Mouse (Mus musculus) testis, adult 2 months (tissue): Measurements from ENCODE around the gene Apoa1. TPM values are rescaled to one million over a fixed set of nuclear protein-coding genes. Genes with fewer than 3 reads are reported as not detected.

ENCODE experiments used
- H3K27ac ChIP-seq: fragments of 200-500 bp; 2 replicates; pipeline ENCODE4 v1.5.1; 2012; ENCODE audit warnings: low read depth, low read length; ENCODE audit not compliant: control insufficient read depth, insufficient read depth
- H3K27me3 ChIP-seq: fragments of 200-500 bp; 2 replicates; pipeline ENCODE4 v1.6.1; 2012; ENCODE audit warnings: mild to moderate bottlenecking, low read length, moderate library complexity; ENCODE audit not compliant: control insufficient read depth, insufficient read depth
- H3K36me3 ChIP-seq: fragments of 200-500 bp; 2 replicates; pipeline ENCODE4 v1.6.1; 2012; ENCODE audit warnings: mild to moderate bottlenecking, low read length; ENCODE audit not compliant: control insufficient read depth, insufficient read depth
- H3K4me1 ChIP-seq: fragments of 200-500 bp; 2 replicates; pipeline ENCODE4 v1.6.1; 2012; ENCODE audit warnings: low read length; ENCODE audit not compliant: control insufficient read depth, insufficient read depth
- H3K4me3 ChIP-seq: fragments of 200-500 bp; 2 replicates; pipeline ENCODE4 v1.5.1; 2012; ENCODE audit warnings: low read depth, mild to moderate bottlenecking, low read length, moderate library complexity, mixed read lengths; ENCODE audit not compliant: control insufficient read depth
- CTCF ChIP-seq: fragments of 200-500 bp; IDR thresholded peaks from 2 replicates; pipeline ENCODE4 v1.5.1; 2012; ENCODE audit warnings: low read depth, mild to moderate bottlenecking, inconsistent platforms, low read length, moderate library complexity; ENCODE audit not compliant: control insufficient read depth, insufficient read depth, insufficient replicate concordance
- POLR2A ChIP-seq: fragments of 200-500 bp; IDR thresholded peaks from 2 replicates; pipeline ENCODE4 v1.6.1; 2012; ENCODE audit warnings: low read depth, mild to moderate bottlenecking, inconsistent platforms, low read length, moderate library complexity; ENCODE audit not compliant: control insufficient read depth
- polyA plus RNA-seq: library from polyadenylated mRNA; depleted of rRNA; stranded (reverse); fragments of >200 nt; gene quantifications from 2 replicates; pipeline ENCODE4 v1.2.3, GENCODE M21; 2012; rRNA removed

The Apoa1 gene
- polyA plus RNA-seq, 1 experiment = 0.37 TPM

DNA sequence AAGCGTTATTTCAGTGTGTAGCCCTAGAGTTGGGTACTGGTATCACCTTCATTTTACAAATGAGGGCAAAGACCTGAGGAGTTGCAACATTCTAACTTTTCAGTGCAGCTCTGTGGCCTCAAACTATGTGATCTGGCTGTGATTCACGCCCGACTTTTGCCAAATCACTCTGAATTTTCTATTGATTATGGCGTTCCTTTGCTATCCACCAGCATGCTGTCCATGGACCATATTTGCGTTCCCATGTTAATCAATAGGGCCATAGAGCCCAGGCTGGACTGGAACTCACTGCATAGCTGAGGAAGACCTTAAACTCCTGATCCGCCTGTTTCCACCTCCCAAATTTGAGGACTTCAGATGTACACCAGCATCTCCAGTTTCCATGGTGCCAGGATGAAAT lies 30.7 kb downstream of the Apoa1 start:
- H3K36me3 ChIP-seq = no peaks in the 10 kb centered on the region
- no peak overlapping the region for H3K4me3 ChIP-seq
- TF ChIP-seq CTCF = no peak
- TF ChIP-seq POLR2A = no peak
- H3K27ac ChIP-seq = no peak overlapping the region
- H3K4me1 ChIP-seq = no peaks in the 10 kb centered on the region
- no peaks in the 10 kb centered on the region for H3K27me3 ChIP-seq

DNA sequence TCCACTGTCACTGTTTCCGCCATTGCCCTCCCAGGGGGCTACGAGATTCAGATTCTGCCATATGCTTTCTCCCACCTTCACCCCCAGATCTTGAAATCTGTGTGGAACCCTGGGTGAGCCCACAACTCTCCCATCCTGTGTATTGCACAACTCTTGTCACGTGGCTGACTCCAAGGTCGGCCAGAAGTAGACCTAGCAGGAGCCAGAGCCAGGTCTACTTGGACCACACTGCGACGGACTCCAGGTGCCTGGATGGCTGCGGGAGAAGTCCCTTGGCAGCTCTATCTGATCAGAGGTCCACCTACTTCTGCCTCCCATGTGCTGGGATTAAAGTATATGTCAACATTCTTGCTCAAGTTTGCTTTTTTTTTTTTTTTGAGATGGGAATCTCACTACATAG lies 32.8 kb downstream of the Apoa1 start:
- Histone ChIP-seq H3K27ac (no peak overlapping the region), H3K4me3 (no peak overlapping the region), H3K4me1 (no peaks in the 10 kb centered on the region), H3K36me3 (no peaks in the 10 kb centered on the region), H3K27me3 (no peaks in the 10 kb centered on the region)
- TF ChIP-seq CTCF = no peak

DNA sequence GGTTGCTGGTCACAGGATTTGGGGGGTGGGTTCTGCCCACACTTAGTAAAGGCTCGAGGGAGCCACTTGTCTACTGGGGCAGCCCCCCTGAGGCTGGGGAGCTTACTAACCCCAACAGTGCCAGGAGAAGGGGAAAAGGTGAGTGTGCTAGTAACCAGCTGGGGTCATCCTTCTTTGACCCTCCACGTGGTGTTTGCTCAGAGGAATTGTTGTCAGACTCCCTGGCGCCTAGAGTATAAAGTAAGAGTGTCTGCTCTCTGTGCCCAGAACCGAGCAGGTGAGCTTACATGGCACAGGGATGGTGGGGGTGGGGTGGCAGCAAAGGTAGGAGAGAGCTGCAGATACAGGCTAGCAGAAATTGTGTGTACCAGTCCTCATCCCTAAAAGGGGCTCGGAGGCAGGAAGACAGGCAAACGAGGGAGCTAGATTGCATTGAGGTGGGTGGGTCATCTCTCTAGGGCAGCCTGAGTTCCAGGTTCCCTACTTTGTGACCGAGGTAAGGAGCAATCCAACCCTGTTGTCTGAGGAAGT lies 40.0 kb downstream of the Apoa1 start, which contains the start of gene Apoa5:
Gene Apoa5 (plus strand): TSS at position 291 of the 531 bp plus-strand sequence.
- no peak within 1 kb of the TSS for H3K27ac ChIP-seq
- H3K36me3 ChIP-seq = no peaks in the 10 kb centered on the region
- peaks cover 2% of the 10 kb centered on the region; the same call in 1 of the 2 replicates for H3K4me1 ChIP-seq
- TF ChIP-seq CTCF (no peak), POLR2A (no peak)
- H3K27me3 ChIP-seq = no peaks in the 10 kb centered on the region
- H3K4me3 ChIP-seq = no peak within 1 kb of the TSS

DNA sequence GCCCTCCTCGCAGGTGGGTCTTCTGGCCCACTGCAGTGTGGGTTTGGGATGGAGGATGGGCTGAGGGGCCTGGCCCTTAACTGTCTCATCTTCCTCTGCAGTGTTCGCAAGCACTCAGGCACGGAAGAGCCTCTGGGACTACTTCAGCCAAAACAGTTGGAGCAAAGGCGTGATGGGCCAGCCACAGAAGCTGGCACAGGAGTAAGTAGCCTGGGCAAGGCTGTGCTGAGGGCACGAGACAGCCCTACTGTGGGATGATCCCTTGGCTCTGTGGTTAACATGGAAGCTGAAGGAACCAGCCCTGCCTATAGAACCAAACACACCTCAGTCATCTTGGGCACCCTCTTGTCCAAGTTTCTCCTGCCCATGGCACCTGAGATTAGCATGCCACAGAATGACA lies 40.7 kb downstream of the Apoa1 start:
- Histone ChIP-seq H3K4me3 (no peak overlapping the region), H3K27me3 (no peaks in the 10 kb centered on the region), H3K27ac (no peak overlapping the region), H3K36me3 (no peaks in the 10 kb centered on the region), H3K4me1 (peaks cover 5% of the 10 kb centered on the region)
- TF ChIP-seq CTCF = no peak
- no peak for TF ChIP-seq POLR2A

DNA sequence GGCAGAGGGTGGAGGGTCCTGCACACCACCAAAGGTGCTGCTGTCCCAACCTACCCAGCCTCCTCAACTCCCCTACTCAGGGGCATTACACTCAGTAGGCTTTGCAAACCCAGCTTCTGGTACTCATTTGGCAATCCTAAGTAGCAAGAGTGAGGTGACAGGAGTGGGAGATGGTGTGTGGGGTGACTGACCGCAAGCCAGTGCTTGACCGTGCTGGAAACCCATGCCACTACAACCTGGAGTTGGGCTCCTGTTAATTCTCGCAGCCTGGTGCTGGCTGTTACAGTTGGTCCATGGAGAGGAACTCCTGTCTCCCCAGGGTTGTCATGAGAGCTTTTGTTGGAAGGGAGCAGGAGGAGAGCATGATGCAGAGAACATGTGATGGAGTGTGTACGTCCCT lies 42.4 kb downstream of the Apoa1 start:
- Histone ChIP-seq H3K4me1 (peaks cover 5% of the 10 kb centered on the region), H3K27me3 (no peaks in the 10 kb centered on the region), H3K4me3 (no peak overlapping the region), H3K36me3 (peaks cover 2% of the 10 kb centered on the region; the same call in 1 of the 2 replicates), H3K27ac (no peak overlapping the region)
- TF ChIP-seq POLR2A (no peak), CTCF (no peak)

DNA sequence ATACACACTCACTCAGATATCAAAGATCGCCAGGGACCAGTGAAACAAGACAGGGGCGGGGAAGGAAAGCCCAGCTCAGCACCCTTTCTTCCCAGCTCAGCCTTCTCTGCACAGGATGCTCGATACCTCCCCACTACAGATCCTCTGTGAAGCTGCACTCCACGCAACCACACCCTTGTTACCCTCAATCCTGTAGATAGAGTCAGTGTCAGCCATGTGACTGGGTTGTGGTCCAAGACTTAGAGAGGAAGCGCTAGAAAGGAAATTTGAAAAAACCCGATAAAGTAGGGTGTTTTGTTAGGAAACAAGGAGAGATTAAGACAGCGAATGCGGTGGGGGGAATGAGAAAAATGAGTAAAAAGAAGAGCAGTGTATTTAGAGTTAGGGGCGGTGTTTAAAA lies 43.7 kb downstream of the Apoa1 start:
- TF ChIP-seq POLR2A (no peak), CTCF (no peak)
- H3K27ac ChIP-seq = no peak overlapping the region
- H3K36me3 ChIP-seq = peaks cover 4% of the 10 kb centered on the region
- no peak overlapping the region for H3K4me3 ChIP-seq
- no peaks in the 10 kb centered on the region for H3K27me3 ChIP-seq
- H3K4me1 ChIP-seq = peaks cover 5% of the 10 kb centered on the region

DNA sequence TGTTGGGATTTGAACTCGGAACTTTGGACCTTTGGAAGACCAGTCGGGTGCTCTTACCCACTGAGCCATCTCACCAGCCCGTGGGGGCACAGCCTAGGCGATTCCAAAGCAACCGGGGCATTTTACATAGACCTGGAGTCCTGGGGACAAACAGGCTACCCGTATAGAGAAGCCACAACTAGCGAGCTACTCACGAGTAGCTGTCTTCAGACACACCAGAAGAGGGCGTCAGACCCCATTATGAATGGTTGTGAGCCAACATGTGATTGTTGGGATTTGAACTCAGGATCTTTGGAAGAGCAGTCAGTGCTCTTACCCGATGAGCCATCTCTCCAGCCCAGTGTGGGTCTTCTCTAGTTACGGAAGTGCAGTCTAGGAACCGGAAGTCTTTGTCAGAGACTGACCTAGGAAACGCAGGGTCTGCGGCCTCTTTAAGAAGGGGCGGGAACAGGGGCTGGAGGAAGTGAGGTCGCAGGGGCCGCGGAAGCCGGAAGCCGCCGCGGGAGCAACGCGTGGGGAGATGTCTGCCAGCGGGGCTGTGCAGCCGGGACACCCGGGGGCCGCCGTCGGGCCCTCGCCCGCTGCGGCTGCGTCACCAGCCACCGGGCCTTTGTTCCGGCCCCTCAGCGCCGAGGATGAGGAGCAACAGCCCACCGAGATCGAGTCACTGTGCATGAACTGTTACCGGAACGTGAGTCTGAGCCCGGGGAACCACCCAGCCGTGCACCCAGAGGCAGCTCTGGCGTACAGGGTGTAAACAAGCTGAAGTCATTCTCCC lies 44.5 kb downstream of the Apoa1 start, which contains the start of gene Zpr1:
Gene Zpr1 (plus strand): TSS at position 388 of the 778 bp plus-strand sequence.
- H3K36me3 ChIP-seq = peaks cover 4% of the 10 kb centered on the region
- H3K4me3 ChIP-seq = peak within 1 kb of the TSS; percentile 95
- peak within 1 kb of the TSS; percentile 19 for H3K27ac ChIP-seq
- TF ChIP-seq CTCF = no peak
- TF ChIP-seq POLR2A = peak; percentile 43; the same call in 1 of the 2 replicates
- H3K4me1 ChIP-seq = peaks cover 5% of the 10 kb centered on the region
- H3K27me3 ChIP-seq = no peaks in the 10 kb centered on the region

DNA sequence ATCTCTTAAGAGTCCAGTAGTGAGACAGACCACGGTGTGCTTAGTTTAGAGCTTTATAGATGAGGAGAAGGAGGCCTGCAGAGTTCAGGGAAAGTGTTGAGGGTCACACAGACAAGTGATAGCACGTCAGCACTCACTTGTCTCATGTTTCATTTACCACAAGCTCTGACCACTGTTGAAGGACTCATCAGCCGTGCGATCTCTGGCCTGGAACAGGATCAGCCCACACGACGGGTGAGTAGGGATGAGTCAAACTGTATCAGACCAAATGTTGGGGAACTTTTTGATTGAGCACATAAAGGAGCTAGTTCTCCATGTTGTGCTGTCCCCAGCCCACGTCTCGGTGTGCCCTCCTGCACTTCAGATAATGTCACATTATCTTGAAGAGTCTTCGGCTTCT lies 46.1 kb downstream of the Apoa1 start:
- Histone ChIP-seq H3K36me3 (peaks cover 4% of the 10 kb centered on the region), H3K4me1 (peaks cover 5% of the 10 kb centered on the region), H3K27me3 (no peaks in the 10 kb centered on the region), H3K4me3 (no peak overlapping the region), H3K27ac (no peak overlapping the region)
- TF ChIP-seq CTCF (no peak), POLR2A (no peak)

Other genes starting within 250 kb of the Apoa1 start
- 210 and 246 TPM in 2 replicates for gene Pafah1b2, start 215.9 kb upstream of the Apoa1 start, polyA plus RNA-seq
- gene Sik3, start 215.8 kb upstream of the Apoa1 start, polyA plus RNA-seq = 30.1 and 30.4 TPM in 2 replicates
- gene Apoc3, start 7.1 kb downstream of the Apoa1 start, polyA plus RNA-seq = 0.35 TPM in 1 of 2 replicates, not detected in the other
- 0.15 and 0.59 TPM in 2 replicates for gene Apoa4, start 12.1 kb downstream of the Apoa1 start, polyA plus RNA-seq
- not detected in 2 replicates for gene Apoa5, start 40.1 kb downstream of the Apoa1 start, polyA plus RNA-seq
- gene Zpr1, start 44.5 kb downstream of the Apoa1 start, polyA plus RNA-seq = 46.5 and 52.2 TPM in 2 replicates
- 5.8 and 6.2 TPM in 2 replicates for gene Bud13, start 54.4 kb downstream of the Apoa1 start, polyA plus RNA-seq
- 180 and 193 TPM in 2 replicates for gene 4931429L15Rik, start 91.4 kb downstream of the Apoa1 start, polyA plus RNA-seq